Mouse (Mus musculus) lung, embryonic 14.5 days (tissue): ENCODE measurements at regions not wholly inside any gene's neighbourhood (a gene's known extent, or its start where the extent isn't known, plus 50 kb on each side); places are given as distances from the start of the nearest gene placed in this dataset.

ENCODE experiments used
- ATAC-seq: fragments of 200-750 bp; cut with Nextera tagmentation; 2 replicates; pipeline ENCODE4 v1.8.0; 2017; ENCODE audit warnings: mild to moderate bottlenecking, moderate TSS enrichment, moderate library complexity; ENCODE audit not compliant: insufficient read depth
- DNase-seq: peaks from one replicate; pipeline ENCODE4 v3.0.0-alpha.2; 2015
- H3K27ac ChIP-seq: fragments of 300-500 bp; sonication (generic); 2 replicates; pipeline ENCODE4 v1.5.1; 2014; ENCODE audit warnings: low read depth, mild to moderate bottlenecking, moderate library complexity
- H3K27me3 ChIP-seq: fragments of 300-500 bp; sonication (generic); 2 replicates; pipeline ENCODE4 v1.6.1; 2014; ENCODE audit warnings: low read length, control low read depth; ENCODE audit not compliant: insufficient read depth
- H3K36me3 ChIP-seq: fragments of 300-500 bp; sonication (generic); 2 replicates; pipeline ENCODE4 v1.6.1; 2014; ENCODE audit warnings: control low read depth; ENCODE audit not compliant: insufficient read depth
- H3K4me1 ChIP-seq: fragments of 300-500 bp; sonication (generic); 2 replicates; pipeline ENCODE4 v1.6.1; 2014; ENCODE audit warnings: antibody characterized with exemption, control low read depth; ENCODE audit not compliant: insufficient read depth
- H3K4me2 ChIP-seq: fragments of 300-500 bp; sonication (generic); 2 replicates; pipeline ENCODE4 v1.6.1; 2014; ENCODE audit warnings: mild to moderate bottlenecking
- H3K4me3 ChIP-seq: fragments of 300-500 bp; sonication (generic); 2 replicates; pipeline ENCODE4 v1.5.1; 2014; ENCODE audit warnings: low read depth, low read length
- H3K9ac ChIP-seq: fragments of 300-500 bp; sonication (generic); 2 replicates; pipeline ENCODE4 v1.6.1; 2014
- H3K9me3 ChIP-seq: fragments of 300-500 bp; sonication (generic); 2 replicates; pipeline ENCODE4 v1.6.1; 2016; ENCODE audit warnings: low read depth, low read length, control low read depth
- CTCF ChIP-seq: IDR thresholded peaks from 2 replicates; pipeline ENCODE4 v1.5.1; 2016; ENCODE audit warnings: antibody characterized with exemption, low read depth
- WGBS: fragments of 180-500 bp; shearing (Covaris S2); extraction: QIAGEN DNeasy Blood & Tissue Kit; methylation state at CpG from one replicate; pipeline ENCODE4 v1.1.7; 2014; 5-methylcytosine and 5-hydroxymethylcytosine counted together

DNA sequence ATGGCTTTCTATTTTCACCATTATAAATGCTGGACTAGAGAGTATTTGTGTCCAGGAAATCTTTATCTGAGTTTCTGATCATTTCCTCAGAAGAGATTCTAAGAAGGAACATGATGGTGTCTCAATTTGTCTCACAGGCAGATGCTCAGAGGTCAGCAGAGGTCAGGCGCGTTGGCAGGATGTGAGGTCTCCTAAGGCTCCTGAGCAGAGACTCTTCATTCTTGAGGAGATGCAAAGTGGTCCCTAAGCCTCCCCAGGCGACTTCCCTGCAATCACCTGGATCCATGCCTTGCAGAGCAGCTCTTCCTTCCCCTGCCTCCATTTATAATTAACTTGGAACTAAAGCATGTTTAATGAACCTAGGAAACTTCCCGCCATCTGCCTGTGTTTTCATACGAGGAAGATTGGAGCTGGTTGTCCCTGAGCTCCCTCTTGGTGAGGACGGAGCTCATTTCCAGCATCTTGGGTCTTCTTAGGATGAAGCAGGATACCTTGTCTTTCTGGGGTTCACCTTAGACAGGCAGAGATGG lies 71.8 kb downstream of the Arf2 start:
- Histone ChIP-seq H3K36me3 (no peaks in the 10 kb centered on the region), H3K4me1 (no peaks in the 10 kb centered on the region), H3K27me3 (no peaks in the 10 kb centered on the region), H3K9ac (no peak overlapping the region), H3K4me3 (no peak overlapping the region), H3K9me3 (no peaks in the 10 kb centered on the region), H3K27ac (no peak overlapping the region), H3K4me2 (no peak overlapping the region)
- 65% methylated on average over 6 of the region's 6 CpGs for WGBS
- no peak for ATAC-seq
- DNase-seq = no peak
- no peak for TF ChIP-seq CTCF

DNA sequence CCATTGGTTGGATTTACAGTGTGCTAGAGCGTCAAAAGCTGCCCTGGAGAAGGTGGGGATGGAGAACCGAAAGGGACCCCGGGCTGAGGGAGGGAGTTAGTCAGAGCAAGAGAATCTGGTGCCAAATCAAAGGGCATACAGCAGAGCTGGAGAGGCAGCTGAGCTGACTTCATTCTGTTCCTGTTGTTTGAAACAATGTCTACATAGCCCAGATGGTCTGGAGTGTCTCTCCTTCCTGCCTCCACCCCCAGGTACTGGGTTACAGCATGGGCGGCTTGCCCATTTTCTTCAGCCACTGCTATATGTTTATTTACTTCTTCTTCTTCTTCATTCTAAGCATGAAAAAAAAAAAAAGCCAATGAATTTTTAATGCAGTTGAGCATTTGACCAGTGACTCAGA lies 78.7 kb downstream of the Arf2 start:
- Histone ChIP-seq H3K9ac (no peak overlapping the region), H3K27me3 (no peaks in the 10 kb centered on the region), H3K9me3 (no peaks in the 10 kb centered on the region), H3K4me1 (no peaks in the 10 kb centered on the region), H3K4me3 (no peak overlapping the region), H3K4me2 (no peak overlapping the region), H3K36me3 (no peaks in the 10 kb centered on the region), H3K27ac (no peak overlapping the region)
- WGBS = 79% methylated on average over 4 of the region's 4 CpGs
- TF ChIP-seq CTCF = no peak
- ATAC-seq (no peak), DNase-seq (no peak)

DNA sequence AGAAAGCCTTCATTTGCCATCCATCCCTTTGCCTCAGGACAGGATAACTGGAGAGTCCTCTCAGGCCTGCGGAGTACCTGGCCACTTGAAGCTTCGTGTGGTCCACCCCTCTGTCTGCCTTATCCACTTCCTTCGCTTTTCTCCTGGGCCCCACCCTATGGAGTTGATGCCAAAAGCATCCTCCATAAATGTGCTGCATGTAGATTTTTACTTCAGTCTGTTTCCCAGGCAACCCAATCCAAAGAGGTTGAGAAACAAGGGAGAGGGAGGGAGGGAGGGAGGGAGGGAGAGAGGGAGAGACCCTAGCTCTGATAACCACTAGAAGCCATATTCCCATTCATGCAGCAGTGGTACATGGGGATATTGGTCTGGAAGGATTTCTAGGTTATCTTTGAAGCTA lies 80.7 kb upstream of the Crhr1 start:
- Histone ChIP-seq H3K4me1 (no peaks in the 10 kb centered on the region), H3K4me3 (no peak overlapping the region), H3K9me3 (no peaks in the 10 kb centered on the region), H3K27me3 (no peaks in the 10 kb centered on the region), H3K4me2 (no peak overlapping the region), H3K9ac (no peak overlapping the region), H3K36me3 (no peaks in the 10 kb centered on the region), H3K27ac (no peak overlapping the region)
- DNase-seq = no peak
- TF ChIP-seq CTCF = no peak
- WGBS = 74% methylated on average over 3 of the region's 3 CpGs
- no peak for ATAC-seq

DNA sequence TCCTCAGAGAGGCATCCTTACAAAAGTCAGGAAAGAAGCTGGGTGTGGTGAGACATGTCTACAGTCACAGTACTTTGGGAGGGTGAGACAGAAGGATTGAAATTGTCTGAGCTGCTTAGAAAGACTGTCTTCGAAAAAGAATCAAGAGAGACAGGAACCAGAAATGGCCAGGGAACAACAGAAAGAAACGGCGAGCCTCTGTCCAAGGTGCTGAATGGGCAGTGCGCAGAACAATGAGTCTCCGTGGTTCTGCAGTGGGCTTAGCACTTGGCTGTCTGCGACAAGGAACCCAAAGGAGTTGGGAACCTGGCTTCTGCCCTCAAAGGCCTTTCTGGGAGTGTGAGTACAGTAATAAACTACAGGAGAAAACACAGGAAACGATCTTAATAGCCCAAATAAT lies 79.4 kb upstream of the Crhr1 start:
- Histone ChIP-seq H3K9ac (no peak overlapping the region), H3K4me1 (no peaks in the 10 kb centered on the region), H3K4me2 (no peak overlapping the region), H3K36me3 (no peaks in the 10 kb centered on the region), H3K9me3 (no peaks in the 10 kb centered on the region), H3K4me3 (no peak overlapping the region), H3K27ac (no peak overlapping the region), H3K27me3 (no peaks in the 10 kb centered on the region)
- DNase-seq = peak; percentile 86
- no peak for TF ChIP-seq CTCF
- ATAC-seq = no peak
- WGBS = 19% methylated on average over 7 of the region's 7 CpGs

DNA sequence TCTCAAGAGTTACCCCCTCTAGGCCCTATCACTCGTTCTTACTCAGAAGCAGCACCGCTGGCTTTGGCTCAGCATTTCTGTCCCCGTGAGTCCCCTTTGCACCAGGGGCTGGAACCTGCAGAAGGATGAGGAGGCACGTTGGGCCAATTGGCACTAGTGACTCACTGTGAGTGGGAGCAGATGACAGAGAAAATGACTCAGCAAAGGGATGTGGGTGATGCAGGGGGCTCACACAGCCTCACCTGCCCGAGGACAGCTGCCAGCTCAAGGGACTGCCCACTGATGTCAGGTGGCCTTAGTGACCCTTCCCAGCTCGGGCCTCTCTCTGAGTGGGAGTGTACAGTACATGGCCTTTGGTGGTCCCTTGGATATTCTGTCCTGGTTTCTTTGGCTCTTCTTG lies 76.7 kb upstream of the Crhr1 start:
- no peak overlapping the region for H3K4me2 ChIP-seq
- ATAC-seq (no peak), DNase-seq (no peak)
- H3K9me3 ChIP-seq = no peaks in the 10 kb centered on the region
- no peak for TF ChIP-seq CTCF
- no peak overlapping the region for H3K4me3 ChIP-seq
- H3K27ac ChIP-seq = no peak overlapping the region
- 60% methylated on average over 6 of the region's 6 CpGs for WGBS
- no peaks in the 10 kb centered on the region for H3K27me3 ChIP-seq
- no peaks in the 10 kb centered on the region for H3K36me3 ChIP-seq
- no peak overlapping the region for H3K9ac ChIP-seq
- H3K4me1 ChIP-seq = no peaks in the 10 kb centered on the region

DNA sequence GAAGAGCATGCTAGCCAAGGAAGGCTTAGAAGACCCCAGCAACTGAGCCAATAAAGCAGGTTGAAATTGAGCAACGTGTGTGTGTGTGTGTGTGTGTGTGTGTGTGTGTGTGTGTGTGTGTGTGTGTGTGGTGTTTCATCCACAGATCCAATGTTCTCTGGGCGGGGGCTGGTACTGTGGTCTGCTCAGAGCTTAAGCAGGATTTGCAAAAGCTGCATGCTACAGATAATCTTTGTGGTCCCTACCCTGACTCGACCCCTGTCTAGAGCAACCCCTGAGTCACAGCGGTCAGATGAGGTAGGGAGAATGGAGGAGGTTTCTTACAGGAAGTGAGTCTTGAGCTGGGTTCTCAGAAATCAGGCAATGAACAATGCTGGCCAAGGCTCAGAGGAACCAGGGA lies 75.6 kb upstream of the Crhr1 start:
- Histone ChIP-seq H3K4me1 (no peaks in the 10 kb centered on the region), H3K9me3 (no peaks in the 10 kb centered on the region), H3K27ac (no peak overlapping the region), H3K9ac (no peak overlapping the region), H3K27me3 (no peaks in the 10 kb centered on the region), H3K4me2 (no peak overlapping the region), H3K36me3 (no peaks in the 10 kb centered on the region), H3K4me3 (no peak overlapping the region)
- no peak for ATAC-seq
- WGBS = 65% methylated on average over 4 of the region's 4 CpGs
- TF ChIP-seq CTCF = no peak
- DNase-seq = no peak

DNA sequence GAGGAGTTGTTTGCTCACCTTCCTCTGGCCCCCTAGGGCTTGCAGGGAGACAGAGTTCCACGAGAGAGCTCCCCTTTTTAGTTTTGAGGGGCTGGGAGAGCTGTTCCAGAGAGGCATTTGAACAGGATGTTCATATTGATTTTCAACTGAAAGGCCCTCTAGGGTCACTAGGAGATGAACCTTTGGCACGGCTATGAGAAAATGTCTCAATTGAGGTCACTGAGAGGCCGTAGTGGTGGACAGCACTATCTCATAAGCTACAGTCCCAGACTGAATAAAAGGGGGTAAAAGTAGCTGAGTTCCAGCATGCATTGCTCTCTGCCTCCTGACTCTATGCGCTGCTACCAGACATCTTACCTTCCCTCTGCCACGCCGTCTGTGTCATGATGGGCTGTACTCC lies 74.1 kb upstream of the Crhr1 start:
- ATAC-seq = no peak
- 75% methylated on average over 6 of the region's 6 CpGs for WGBS
- no peak for DNase-seq

DNA sequence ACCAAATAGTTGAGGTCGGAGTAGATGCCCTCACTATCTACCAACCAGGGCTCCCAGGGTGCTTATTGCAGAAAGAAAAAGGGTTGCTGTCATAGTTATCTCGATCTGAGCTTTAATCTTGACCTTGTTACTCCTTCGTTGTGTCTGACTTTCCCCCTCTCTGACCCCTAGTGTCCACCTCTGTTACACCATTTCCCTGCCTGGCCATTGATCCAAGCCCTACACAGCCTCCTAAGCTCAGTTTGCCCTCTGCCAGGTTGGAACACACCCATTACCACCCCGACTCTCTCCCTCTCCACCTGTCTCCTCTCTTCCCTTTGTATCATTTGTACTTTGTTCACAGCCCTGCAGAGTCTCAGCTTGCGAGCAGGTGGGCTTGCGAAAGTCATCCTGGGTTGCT lies 73.6 kb upstream of the Crhr1 start:
- TF ChIP-seq CTCF = no peak
- H3K27ac ChIP-seq = no peak overlapping the region
- no peaks in the 10 kb centered on the region for H3K9me3 ChIP-seq
- no peak overlapping the region for H3K4me2 ChIP-seq
- no peak overlapping the region for H3K9ac ChIP-seq
- WGBS = 56% methylated on average over 6 of the region's 6 CpGs
- ATAC-seq (no peak), DNase-seq (no peak)
- H3K4me1 ChIP-seq = no peaks in the 10 kb centered on the region
- no peaks in the 10 kb centered on the region for H3K27me3 ChIP-seq
- H3K4me3 ChIP-seq = no peak overlapping the region
- H3K36me3 ChIP-seq = no peaks in the 10 kb centered on the region

More for the DNA sequence above, 74.1 kb upstream of the Crhr1 start:
- Histone ChIP-seq H3K27ac (no peak overlapping the region), H3K4me3 (no peak overlapping the region), H3K9me3 (no peaks in the 10 kb centered on the region), H3K4me2 (no peak overlapping the region), H3K9ac (no peak overlapping the region), H3K27me3 (no peaks in the 10 kb centered on the region), H3K36me3 (no peaks in the 10 kb centered on the region), H3K4me1 (no peaks in the 10 kb centered on the region)
- TF ChIP-seq CTCF = no peak
